Mouse (Mus musculus) gastrocnemius, postnatal 25 days (tissue): ENCODE data around the gene Tmem53. TPM values are rescaled to one million over a fixed set of nuclear protein-coding genes. Genes with fewer than 3 reads are reported as not detected.
"Not testable (repeated sequence)": the region's sequence is repeated elsewhere in the genome, so short reads cannot be mapped to it uniquely, and the experiment has no call there.

Experiments
- DNase-seq: peaks from one replicate; pipeline ENCODE4 v3.0.0; 2022
- total RNA-seq, 2 experiments: library from RNA; stranded (reverse); gene quantifications; 1 replicate in 1 of 2; 2 replicates in 1 of 2; pipeline ENCODE4 v1.2.3; 2021

Gene Tmem53
- total RNA-seq, 2 experiments from 2014 or later: 3.4 to 6.6 TPM

GRCm38 (mm10) chr4:117250982-117251381 lies 769 bp upstream of the Tmem53 start:
- DNase-seq: no peak

GRCm38 (mm10) chr4:117252351-117252750 lies 600 bp downstream of the Tmem53 start:
- no peak for DNase-seq

- no peak for DNase-seq
Measured at GRCm38 (mm10) chr4:117252755-117253154, 1.0 kb downstream of the Tmem53 start.

- no peak for DNase-seq
Measured at GRCm38 (mm10) chr4:117253218-117254016, 1.7 kb downstream of the Tmem53 start.

DNA sequence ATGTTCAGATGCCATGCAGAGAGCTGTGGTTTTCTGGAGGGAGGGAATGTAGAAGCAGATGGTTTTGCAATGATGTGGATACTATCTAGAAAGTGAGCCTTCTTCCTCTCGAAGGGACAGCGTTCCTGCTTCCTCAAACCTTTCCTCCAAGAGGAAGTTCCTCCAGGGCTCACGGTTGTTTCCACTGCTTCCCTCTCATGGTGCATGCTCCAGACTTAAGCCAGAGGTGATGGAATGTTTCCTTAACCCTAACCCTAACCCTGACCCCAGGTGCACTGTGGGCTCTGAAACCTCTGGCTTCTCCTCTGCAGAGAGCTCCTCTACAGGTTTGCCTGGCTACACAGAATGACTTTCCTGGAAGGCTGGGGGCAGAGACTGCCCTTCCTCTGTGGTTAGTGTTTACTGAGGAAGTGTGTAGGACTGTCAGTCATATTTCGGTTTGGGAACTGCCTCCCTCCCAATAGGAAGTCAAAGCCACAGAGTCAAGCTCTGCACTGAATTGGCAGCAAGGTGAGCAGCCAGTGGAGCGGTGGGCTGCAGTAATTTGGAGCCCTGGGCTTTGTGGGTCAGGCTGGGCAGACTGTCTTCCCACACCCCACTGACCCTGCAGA lies 2.4 kb downstream of the Tmem53 start:
- no peak for DNase-seq

DNA sequence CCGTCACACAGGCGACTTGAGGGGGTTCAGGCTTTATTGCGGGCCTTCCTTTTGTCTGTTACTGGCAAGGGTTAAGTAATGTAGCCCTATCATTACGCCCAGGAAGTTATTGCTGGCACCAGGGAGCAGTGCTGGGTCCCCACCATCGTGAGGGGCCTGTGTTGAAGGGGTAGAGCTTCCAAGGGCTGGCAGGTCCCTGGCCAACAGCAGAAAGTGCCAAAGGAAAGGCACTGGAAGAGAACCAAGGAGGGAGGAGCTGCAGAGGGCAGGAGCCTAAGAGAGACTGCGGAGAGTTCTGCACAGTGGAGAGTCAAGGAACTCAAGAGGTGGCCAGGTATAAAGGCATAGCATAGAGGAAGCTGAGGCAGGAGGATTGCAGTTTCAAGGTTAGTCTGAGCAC lies 2.9 kb downstream of the Tmem53 start:
- DNase-seq: no peak

- not testable (repeated sequence) for DNase-seq
Measured at GRCm38 (mm10) chr4:117259909-117260308, 8.2 kb downstream of the Tmem53 start.

DNA sequence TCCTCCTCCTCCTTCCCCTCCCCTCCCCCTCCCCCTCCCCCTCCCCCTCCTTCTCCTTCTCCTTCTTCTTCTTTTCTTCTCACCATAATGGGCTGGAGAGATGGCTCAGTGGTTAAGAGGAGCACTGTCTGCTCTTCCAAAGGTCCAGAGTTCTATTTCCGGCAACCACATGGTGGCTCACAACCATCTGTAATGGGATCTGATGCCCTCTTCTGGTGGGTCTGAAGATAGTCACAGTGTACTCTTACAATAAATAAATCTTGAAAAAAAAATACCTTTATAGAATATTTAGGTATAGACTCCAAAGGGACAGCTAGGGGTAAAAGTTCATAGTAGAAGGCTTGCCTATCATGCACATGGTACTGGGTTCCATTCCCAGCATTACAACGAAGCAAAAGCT lies 9.5 kb downstream of the Tmem53 start:
- DNase-seq: no peak

DNA sequence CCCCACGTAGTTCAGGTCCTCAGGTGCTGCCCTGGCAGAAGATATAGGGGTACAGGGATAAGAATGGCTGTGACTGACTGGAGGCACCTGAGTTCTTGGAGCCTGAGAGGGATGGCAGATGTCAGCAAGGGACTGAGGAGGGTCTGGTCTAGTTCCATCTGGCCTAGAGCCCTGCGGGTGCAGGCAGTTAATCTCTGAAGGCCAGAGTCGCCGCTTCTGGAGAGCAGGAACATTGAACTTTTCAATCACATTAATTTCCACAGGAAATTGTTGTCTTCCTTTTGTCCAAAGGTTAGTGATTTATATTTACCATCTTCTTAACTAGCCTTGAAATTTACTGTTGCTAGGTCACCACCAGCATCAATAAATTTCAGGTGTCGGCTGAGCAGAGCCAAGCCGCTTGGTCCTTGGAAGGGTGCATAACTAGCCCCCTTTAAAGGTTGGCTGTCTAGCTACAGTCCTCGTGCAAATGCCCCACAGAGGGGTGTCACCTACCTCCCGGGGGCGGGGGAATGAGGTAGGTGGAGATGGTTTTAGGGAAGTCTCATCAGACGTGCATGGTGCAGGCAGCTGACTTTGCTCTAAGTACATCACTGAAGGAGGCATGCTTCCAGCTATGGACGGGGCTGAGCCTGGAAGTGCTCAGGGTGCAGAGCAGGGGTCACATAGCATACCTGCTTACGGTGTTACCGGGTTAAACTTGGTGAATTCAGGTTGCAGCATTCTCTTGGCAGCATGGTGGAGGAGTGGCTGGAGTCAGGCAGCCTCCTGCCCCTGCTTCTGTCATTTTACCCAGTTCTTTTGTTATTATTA lies 10.6 kb downstream of the Tmem53 start:
- DNase-seq: no peak

DNA sequence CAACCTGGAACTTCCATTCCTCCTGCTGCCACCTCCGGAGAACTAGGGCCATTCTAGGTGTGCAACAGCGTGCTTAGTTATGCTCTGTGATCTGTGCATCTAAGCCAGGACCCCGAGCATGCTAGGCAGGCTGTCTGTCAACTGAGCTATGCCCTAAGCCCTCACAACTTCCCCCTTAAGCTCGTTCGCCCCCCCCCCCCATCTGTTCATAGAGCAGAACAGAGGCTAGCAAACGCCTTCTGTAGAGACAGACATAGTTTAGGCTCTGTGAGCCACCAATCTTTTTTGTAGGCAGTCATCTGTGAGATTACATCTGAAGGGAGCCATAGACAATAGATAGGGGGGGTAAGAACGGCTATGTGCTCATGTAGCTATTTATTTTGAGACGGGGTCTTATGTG lies 11.2 kb downstream of the Tmem53 start:
- DNase-seq: no peak

DNA sequence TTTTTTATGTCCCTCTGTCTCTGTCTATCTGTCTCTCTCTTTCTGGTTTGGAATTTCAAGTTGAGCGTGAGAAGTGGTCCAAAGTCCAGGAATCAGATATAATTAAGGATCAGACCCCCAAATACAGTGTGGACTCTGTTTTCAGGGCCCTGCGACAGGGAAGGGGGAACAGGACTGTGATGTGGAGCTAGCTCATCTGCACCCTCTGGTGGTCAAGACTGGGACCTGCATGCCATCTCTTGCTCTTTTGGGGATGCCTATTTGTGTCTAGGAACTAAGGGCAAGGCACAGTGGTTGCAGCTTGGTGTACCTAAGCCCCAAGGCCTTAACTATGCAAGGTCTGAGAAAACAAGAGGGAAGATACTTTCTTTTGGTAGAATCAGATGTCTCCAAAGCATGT lies 15.5 kb downstream of the Tmem53 start:
- peak; percentile 57 for DNase-seq

DNA sequence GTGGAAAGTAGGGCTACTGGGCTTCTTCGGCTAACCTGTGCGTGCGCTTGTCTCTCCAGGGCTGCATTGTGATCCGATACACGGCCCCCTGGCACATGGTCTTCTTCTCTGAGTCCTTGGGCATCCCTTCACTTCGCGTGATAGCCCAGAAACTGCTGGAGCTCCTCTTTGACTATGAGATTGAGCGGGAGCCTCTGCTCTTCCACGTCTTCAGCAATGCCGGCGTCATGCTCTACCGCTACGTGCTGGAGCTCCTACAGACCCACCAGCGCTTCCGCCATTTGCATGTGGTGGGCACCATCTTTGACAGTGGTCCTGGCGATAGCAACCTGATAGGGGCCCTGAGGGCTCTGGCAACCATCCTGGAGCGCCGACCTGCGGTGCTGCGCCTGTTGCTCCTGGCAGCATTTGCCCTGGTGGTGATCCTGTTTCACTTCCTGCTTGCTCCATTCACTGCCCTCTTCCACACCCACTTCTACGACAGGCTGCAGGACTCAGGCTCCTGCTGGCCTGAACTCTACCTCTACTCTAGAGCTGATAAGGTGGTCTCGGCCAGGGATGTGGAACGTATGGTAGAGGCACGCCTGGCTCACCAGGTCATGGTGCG lies 16.2 kb downstream of the Tmem53 start:
- DNase-seq: no peak

GRCm38 (mm10) chr4:117270278-117270677 lies 18.5 kb downstream of the Tmem53 start:
- DNase-seq: peak; percentile 32

DNA sequence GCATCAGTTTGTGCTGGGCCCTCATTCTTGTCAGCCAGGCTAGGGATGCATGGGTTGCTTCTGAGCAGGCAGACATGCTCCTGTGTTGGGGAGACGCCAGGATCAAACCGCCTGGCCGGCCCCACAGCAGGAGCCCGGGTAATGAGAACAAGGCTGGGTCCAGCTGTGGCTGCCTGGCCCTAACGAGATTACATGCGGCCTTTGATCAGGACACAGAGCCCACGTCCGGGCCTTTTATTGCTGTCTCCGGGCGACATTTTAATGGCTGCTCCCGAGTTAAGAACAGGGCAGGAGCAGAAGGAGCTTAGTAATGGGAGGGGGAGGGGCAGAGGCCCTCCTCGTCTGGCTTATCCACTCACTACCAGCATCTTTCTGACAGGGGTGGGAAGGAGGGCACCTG lies 20.7 kb downstream of the Tmem53 start:
- DNase-seq: no peak

- DNase-seq: no peak
Measured at GRCm38 (mm10) chr4:117274720-117275119, 23.0 kb downstream of the Tmem53 start.

DNA sequence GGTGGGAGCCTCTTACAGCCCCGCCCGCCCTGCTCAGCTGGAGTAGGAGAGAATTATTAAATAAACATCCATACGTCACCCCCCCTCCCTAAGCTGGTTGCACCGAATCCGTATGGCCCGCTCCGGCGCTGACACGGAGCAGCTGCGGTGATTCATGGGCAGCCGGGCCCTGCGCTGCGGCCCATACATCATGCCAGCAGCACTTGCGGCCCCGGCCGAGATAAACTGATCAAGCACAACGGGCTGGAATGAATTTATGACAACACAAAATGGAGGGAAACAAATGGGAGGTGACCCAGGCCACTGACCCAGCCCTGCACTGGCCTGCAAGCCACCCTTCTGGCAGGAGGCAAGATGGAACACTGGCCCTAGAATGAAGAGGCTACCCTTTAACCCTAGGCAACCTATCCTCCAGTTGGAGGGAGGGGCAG lies 24.5 kb downstream of the Tmem53 start:
- DNase-seq: no peak

DNA sequence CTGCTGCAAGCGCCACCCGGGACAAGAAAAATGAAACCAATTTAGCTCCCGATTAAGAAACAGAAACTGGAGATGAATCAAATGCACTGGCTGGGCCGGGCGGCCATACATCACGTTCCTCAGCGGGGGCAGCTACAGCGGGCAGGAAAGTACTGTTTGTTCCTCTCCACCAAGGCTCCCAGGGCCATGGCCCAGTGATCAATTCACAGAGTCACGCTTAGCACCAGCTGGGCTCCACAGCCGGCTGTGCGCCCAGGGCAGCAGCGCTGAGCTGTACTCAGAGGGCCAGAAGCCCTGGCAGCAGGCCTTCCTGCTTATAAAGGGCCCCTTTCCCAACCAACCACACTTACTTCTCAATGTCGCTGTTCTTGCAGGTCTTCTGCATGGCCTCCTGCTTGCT lies 25.3 kb downstream of the Tmem53 start:
- peak; percentile 31 for DNase-seq

DNA sequence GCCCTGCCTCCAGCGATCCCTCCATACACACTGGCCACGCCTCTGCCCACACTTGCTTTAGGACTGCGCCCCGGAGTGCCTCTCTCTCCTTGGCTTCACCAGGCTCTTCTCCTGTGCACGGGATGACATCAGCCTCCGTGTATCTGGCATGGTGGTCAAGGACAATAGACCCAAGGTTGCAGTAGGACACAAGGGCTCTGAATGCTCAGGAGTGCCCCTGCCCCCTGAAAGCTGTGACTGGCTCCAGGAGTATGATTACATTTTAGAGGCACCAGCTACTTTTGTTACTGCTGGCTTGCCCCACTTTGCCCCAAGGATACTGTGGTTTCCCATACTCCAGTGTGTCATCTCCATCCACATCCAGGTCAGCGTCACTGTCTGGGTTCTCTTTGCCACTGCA lies 25.9 kb downstream of the Tmem53 start:
- no peak for DNase-seq

DNA sequence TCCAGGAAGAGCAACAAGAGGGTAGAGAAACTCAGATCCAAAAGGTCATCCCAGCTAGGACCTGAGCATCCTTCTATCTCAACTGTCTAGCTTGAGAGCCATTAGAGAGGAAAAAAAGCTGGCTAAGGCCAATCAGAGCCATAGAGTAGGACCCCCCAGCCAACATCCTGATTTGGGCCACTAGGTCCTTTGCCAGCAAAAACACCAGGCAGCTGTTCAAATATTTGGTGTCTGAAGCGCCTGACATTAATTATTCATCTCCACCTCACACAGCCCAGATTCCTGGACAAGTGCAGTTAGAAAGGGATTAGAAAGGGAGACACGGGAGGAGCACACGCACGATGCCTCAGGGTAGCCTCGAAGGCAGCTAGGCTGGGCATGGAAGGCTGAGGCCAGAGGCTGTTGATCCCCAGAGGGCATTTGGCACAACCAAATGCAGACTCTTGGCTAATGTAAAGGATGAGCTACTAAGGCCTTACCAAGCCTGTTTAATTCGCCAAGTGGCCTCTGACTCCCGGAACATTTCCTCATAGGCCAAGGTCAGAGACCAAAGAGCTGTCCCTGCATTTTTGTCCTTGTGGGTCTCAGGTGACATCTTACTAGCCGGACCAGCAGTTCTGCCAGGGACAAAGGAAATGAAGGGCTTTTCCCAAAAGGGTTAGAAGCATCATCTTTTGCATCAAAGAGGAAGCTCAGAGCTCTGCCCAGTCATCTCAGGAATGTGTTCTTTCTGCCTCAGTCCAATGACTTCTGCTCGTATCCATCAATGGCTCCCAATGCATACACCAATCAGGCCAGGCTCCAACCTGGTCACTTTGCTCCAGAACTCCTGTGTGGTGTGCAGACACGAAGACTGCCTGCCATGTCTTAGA lies 26.9 kb downstream of the Tmem53 start:
- DNase-seq: no peak

DNA sequence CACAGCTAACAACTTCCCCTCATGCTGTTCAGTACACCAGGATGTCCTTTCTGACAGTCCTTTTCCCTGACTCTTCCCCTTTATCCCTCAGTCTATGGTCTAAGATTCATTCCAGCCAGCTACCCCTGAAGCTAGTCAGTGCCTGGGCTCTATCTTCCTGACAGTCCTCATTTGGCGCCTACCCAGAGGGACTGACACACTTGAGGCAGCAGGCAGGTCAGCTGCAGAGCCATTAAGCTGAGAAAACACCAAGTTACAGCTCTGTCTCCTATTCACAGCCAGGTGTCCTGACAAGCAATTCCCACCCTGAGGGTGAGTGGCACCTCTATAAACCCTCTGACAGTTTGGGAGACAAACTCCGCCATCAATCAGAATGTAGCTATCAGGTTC lies 27.5 kb downstream of the Tmem53 start:
- no peak for DNase-seq

- DNase-seq: no peak
Measured at GRCm38 (mm10) chr4:117280397-117280930, 28.7 kb downstream of the Tmem53 start.
